Mouse (Mus musculus): Measurements from ENCODE around the gene Gm7694.

- TF ChIP-seq CHD2 (IDR thresholded peaks at IDR 0.05; ENCODE audit: low read depth, low read length) (no peak), ZC3H11A (IDR thresholded peaks at IDR 0.05; ENCODE audit: borderline replicate concordance, low read depth, low read length) (no peak), HCFC1 (IDR thresholded peaks at IDR 0.05; ENCODE audit: borderline replicate concordance, insufficient read depth, low read length) (no peak), ZNF384 (IDR thresholded peaks at IDR 0.05; ENCODE audit: low read depth, low read length) (no peak)
These were observed 12.9 kb downstream of the Gm7694 start for GRCm38 (mm10) chr1:170293257-170293656.

Measured in ES-E14 (cell line).